7 mouse cellular contexts compared by ENCODE assay signal in the genomic region with DNA sequence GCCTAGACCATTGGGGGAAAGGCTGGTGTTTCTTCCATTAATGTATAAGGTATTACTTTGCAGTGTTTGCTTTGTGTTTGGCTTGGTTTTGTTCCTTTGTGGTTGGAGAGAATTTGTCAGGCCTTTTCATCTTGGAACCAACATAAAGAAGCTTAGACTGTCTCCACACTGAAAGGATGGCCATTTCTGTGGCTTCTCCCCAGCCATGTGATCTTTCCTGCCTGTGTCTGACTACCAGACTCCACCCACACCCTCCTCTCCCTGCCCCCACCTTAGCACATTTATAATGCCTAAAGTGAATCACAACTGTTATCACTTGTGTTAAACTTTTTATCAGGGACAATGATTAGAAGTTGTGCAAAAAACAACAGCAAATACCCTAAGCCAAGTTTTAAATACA. TPM values are rescaled to one million over a fixed set of nuclear protein-coding genes. Genes with fewer than 3 reads are reported as not detected.
DNase-seq lines count a peak whose midpoint lies in the region; ATAC-seq lines count a peak whose summit lies in the region.

No protein-coding gene starts in this region.

- ATAC-seq in heart, embryonic 11.5 days (replicated peaks; ENCODE audit: insufficient number of reproducible peaks, low FRiP score, low TSS enrichment) = no peak
- peak; percentile 51 for ATAC-seq in megakaryocyte progenitor cell, adult 5-6 weeks (replicated peaks; ENCODE audit: poor library complexity)

- H3K36me3 ChIP-seq in heart, embryonic 11.5 days (ENCODE audit: control insufficient read depth, insufficient read depth, low read length) = no peaks in the 10 kb centered on the region

- H3K4me1 ChIP-seq in heart, embryonic 11.5 days (ENCODE audit: control insufficient read depth, insufficient read depth, low read length) = peaks cover 5% of the 10 kb centered on the region

- peak overlapping the region; percentile 78 for H3K4me2 ChIP-seq in heart, embryonic 11.5 days

- peak overlapping the region; percentile 92 for H3K27ac ChIP-seq in heart, embryonic 11.5 days (ENCODE audit: low read depth, low read length)

- H3K4me3 ChIP-seq in heart, embryonic 11.5 days (ENCODE audit: low read depth, low read length) = peak overlapping the region; percentile 90

- no peaks in the 10 kb centered on the region for H3K9me3 ChIP-seq in heart, embryonic 11.5 days (replicated peaks; ENCODE audit: control insufficient read depth, low read length)

- peak; percentile 26 for DNase-seq in urinary bladder, postnatal 14 days (ENCODE audit: low spot score)
- no peak for DNase-seq in urinary bladder, adult 2 months (ENCODE audit: low spot score)
- peak; percentile 17 for DNase-seq in c-Kit-positive CD71-negative TER-119-negative erythroid progenitor cells, embryonic 14.5 days (ENCODE audit: low read depth)
- DNase-seq in kidney, postnatal 14 days = peak; percentile 18
- DNase-seq in spleen, adult 18-20 months = no peak

- peak overlapping the region; percentile 79 for H3K9ac ChIP-seq in heart, embryonic 11.5 days (ENCODE audit: low read depth, low read length)

- no peaks in the 10 kb centered on the region for H3K27me3 ChIP-seq in heart, embryonic 11.5 days (ENCODE audit: control insufficient read depth, insufficient read depth, low read length)

RNA-seq across cellular contexts. Expression of a gene that starts 1.1 kb away (rescaled TPM):
- polyA plus RNA-seq in urinary bladder, adult 2 months (2012; rRNA removed) = 20.0 and 20.9 TPM in 2 replicates
- polyA plus RNA-seq in heart, embryonic 11.5 days (2014; fragmentation: Nextera tagmentation; extraction: Ambion mirVana) = 24.9 and 27.7 TPM in 2 replicates
- 25.4 and 28.4 TPM in 2 replicates for total RNA-seq in megakaryocyte progenitor cell, adult 5-6 weeks (2015)
- total RNA-seq in megakaryocyte progenitor cell, adult 5-6 weeks (2017) = 6.3 and 9.8 TPM in 2 replicates

Comparison
In these comparisons a context has a peak if more than half of its experiments do, and no peak if none do; other contexts are left out.
1. DNase-seq: peak in urinary bladder, postnatal 14 days (single experiment), c-Kit-positive CD71-negative TER-119-negative erythroid progenitor cells, embryonic 14.5 days (single experiment) and kidney, postnatal 14 days (single experiment); none in urinary bladder, adult 2 months (single experiment) and spleen, adult 18-20 months (0 of 2).